Mouse (Mus musculus): ENCODE data around the gene Ubfd1.

GRCm38 (mm10) chr7:122067517-122068381 lies 774 bp downstream of the Ubfd1 start:
- no peak; the same call in 1 of the 2 replicates for TF ChIP-seq CTCF (IDR thresholded peaks at IDR 0.05; ENCODE audit: extremely low read depth, insufficient read depth, low read length)
- TF ChIP-seq POLR2A (IDR thresholded peaks at IDR 0.05; ENCODE audit: extremely low read depth, insufficient read depth, low read length) = no peak

All from cortical plate, adult 2 months (tissue).